Mouse (Mus musculus) brown adipose tissue, adult 24 weeks (tissue): ENCODE data around the gene Ube2l3. TPM values are rescaled to one million over a fixed set of nuclear protein-coding genes. Genes with fewer than 3 reads are reported as not detected.

Source experiments
- H3K27ac ChIP-seq: fragments of 200-500 bp; replicated peaks from 2 replicates; pipeline ENCODE4 v1.5.1; 2012; ENCODE audit warnings: low read depth, mild to moderate bottlenecking, low read length
- H3K4me1 ChIP-seq: fragments of 200-500 bp; 2 replicates; pipeline ENCODE4 v1.6.1; 2012; ENCODE audit warnings: low read length, mixed read lengths; ENCODE audit not compliant: control insufficient read depth, insufficient read depth, insufficient read length
- H3K4me3 ChIP-seq: fragments of 200-500 bp; 2 replicates; pipeline ENCODE4 v1.5.1; 2012; ENCODE audit warnings: low read depth, mild to moderate bottlenecking, low read length, moderate library complexity; ENCODE audit not compliant: insufficient read depth
- polyA plus RNA-seq: library from polyadenylated mRNA; stranded (reverse); fragments of >200 nt; gene quantifications from 2 replicates; pipeline ENCODE4 v1.2.4, GENCODE M21; 2012; ENCODE audit not compliant: missing spikeins, insufficient read depth, insufficient read length

Gene Ube2l3
- polyA plus RNA-seq, 1 experiment, result 142 TPM

- Histone ChIP-seq H3K27ac (no peak within 1 kb of the TSS), H3K4me1 (peaks cover 3% of the 10 kb centered on the region; the same call in 1 of the 2 replicates), H3K4me3 (no peak within 1 kb of the TSS)
Observed at GRCm38 (mm10) chr16:17144339-17144738, 58.1 kb downstream of the Ube2l3 start, which contains the start of gene Ydjc. TSS of gene Ydjc (plus strand) at chr16:17144621.

DNA sequence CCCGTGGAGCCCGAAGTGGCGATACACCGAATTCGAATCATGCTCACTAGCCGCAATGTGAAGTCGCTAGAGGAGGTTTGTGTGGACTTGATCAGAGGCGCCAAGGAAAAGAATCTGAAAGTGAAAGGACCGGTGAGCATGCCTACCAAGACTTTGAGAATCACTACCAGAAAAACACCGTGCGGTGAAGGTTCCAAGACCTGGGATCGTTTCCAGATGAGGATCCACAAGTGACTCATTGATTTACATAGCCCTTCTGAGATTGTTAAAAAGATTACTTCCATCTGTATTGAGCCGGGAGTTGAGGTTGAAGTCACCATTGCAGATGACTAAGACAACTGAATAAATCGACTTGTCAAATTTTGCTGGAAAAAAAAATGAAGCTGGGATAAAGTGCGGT is 65.1 kb downstream of the Ube2l3 start:
- no peak overlapping the region for H3K4me3 ChIP-seq
- H3K4me1 ChIP-seq, result no peaks in the 10 kb centered on the region
- no peak overlapping the region for H3K27ac ChIP-seq

DNA sequence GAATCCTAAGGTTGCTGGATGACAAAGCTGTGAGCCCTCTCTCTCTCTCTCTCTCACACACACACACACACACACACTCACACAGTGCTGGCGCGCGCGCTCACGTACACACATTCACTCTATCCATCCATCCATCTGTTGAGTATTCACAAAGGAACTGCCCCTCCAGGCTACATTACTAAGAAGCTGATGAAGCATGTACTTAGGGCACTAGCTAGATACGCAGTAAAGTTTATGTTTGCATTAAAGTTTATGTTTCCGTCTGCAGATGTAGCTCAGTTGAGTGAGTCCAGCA is 69.6 kb downstream of the Ube2l3 start:
- Histone ChIP-seq H3K4me1 (no peaks in the 10 kb centered on the region), H3K27ac (no peak overlapping the region), H3K4me3 (no peak overlapping the region)

GRCm38 (mm10) chr16:17132089-17132905 is 70.2 kb downstream of the Ube2l3 start, which contains the start of gene Sdf2l1:
TSS of gene Sdf2l1 (minus strand) at chr16:17132383.
- H3K4me3 ChIP-seq, result peak within 1 kb of the TSS; percentile 96
- no peak within 1 kb of the TSS for H3K27ac ChIP-seq
- H3K4me1 ChIP-seq, result no peaks in the 10 kb centered on the region

- Histone ChIP-seq H3K4me3 (peak overlapping the region; percentile 96), H3K27ac (no peak overlapping the region), H3K4me1 (no peaks in the 10 kb centered on the region)
Observed at GRCm38 (mm10) chr16:17131191-17132088, 71.0 kb downstream of the Ube2l3 start.

DNA sequence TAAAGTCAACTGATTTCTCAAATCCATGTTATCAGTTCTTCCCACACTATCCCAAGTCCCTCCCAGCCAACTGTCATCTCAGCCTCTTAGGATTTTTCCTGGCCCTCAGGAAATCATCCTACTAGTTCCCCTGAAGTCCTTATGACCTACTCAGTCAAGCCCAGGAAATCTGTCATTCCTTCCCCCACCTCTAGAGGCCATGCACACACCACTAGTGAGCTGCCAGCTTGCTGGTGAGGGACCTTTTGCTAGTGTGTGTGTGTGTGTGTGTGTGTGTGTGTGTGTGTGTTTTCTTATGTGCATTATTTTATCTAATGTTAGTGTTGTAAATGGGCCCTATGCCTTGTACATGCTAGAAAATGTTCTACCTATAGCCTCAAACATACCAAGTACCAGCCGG is 75.2 kb downstream of the Ube2l3 start:
- Histone ChIP-seq H3K4me3 (no peak overlapping the region), H3K27ac (no peak overlapping the region), H3K4me1 (no peaks in the 10 kb centered on the region)

DNA sequence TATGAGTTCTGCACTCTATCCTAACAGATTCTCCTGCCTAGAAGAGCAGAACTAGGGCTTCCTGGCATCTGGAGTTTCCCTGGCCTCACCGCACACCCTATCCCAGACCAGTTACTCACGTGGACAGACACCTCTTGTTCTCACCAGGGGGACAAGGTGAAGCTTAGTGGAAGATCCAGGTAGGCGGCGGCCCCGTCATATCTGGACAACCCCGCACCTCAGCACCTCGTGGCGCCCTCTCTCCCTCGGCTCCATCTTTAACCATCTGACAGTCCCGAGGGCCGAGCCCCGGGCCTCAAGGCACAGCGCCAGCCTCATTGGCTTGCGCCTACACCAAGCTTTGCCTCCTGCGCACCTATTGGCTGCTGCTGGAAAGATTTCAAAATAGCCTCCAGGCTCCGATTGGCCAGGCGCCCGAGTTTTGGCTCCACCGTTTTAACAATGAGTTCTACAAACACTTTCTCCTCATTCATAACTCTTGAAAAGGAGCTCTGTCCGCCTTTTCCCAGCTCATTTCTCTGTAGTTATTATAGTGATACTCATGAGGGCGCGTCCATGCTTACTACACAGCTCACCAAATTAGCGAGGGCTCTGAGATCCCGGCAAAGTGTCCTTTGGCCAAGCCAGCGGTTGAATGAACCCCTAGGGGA is 77.5 kb downstream of the Ube2l3 start, which contains the start of gene 2610318N02Rik:
Gene 2610318N02Rik, minus strand, starts transcription at position 297 of the 650 bp plus-strand sequence.
- no peaks in the 10 kb centered on the region for H3K4me1 ChIP-seq
- H3K4me3 ChIP-seq, result 0 out of 2 replicates have a peak within 1 kb of the TSS, but pooled peaks have one; percentile 19
- no peak within 1 kb of the TSS for H3K27ac ChIP-seq

DNA sequence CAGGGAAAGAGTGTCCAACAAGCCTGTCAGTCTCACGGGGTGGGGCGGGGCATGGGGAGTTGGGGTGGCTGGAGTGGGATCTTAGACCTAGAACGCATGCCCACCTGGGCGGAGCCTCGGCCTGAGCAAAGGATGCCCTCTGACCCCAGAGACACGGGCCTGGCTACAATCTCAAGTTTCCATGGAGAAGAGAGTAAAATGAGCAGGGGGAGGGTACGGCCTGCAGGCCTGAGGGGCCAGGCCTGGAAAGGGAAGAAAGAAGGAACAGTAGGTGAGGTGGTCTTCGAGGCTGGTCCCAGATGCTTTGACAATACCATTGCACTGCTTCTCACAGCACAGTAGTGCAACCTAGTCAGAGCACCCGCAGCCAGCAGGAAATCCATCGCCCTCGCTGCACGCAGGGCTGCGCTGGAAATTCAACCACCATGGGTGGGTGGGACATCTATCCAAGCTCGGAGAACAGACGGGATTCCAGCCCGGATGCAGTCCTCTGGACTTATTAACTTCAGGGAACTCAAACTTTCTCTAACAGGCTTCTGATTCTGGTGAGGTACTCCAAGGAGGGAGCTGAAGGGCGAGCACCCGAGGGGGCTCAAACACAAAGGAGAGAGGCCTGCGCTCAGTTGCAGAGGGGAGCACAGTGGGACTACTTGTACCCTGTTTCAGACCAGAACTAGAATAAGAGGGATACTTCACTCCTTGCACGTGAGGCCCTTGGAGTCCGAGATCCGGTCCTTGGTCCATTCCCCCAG is 78.2 kb downstream of the Ube2l3 start:
- Histone ChIP-seq H3K27ac (no peak overlapping the region), H3K4me1 (no peaks in the 10 kb centered on the region), H3K4me3 (0 out of 2 replicates have a peak overlapping the region, but pooled peaks have one; percentile 5)

DNA sequence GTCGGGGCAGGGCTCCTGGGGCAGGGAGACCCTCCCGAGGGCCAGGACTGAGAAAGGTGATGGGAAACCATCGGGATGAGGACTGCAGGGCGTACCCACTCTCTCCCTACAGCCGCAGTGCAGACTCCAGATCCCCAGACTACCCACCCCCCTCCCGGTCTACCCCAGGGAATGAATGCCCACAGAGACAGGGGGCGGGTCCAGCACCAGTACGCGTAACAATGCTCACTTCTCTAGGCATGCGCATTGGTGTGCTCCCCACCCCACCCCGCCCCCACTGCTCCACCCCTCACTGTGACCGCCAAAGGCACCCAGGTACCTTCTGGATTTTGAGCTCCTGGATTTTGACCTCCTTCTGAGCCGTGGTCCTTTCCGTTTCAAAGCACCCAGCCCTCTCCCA is 80.9 kb downstream of the Ube2l3 start:
- H3K27ac ChIP-seq, result no peak overlapping the region
- H3K4me1 ChIP-seq, result no peaks in the 10 kb centered on the region
- no peak overlapping the region for H3K4me3 ChIP-seq

DNA sequence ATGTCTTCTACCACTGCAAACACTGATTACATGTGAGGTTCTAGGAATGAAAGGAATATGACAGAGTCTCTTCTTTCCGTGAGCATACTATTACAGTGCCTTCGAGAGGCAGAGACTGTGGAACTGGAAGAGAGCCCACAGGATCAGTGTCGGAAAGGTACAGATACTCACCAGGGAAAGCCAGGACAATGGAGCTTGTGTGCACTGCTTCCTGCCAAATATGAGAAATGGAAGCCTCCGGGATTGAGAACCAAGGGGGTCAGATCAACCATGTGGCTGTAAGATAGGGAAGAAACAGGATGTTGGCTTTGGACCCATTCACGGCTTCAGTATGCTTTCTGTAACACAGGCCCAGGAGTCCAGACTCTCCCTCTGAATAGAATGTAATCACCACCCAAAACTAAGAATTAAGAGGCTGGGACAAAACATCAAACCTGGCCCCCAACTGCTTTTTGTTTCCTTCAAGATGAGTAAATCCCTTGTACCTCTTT is 85.1 kb downstream of the Ube2l3 start:
- Histone ChIP-seq H3K4me3 (no peak overlapping the region), H3K27ac (no peak overlapping the region), H3K4me1 (no peaks in the 10 kb centered on the region)

- Histone ChIP-seq H3K4me1 (0 out of 2 replicates have a peak, but pooled peaks cover 3% of the 10 kb centered on the region), H3K27ac (peak within 1 kb of the TSS; percentile 72), H3K4me3 (peak within 1 kb of the TSS; percentile 94)
Observed at GRCm38 (mm10) chr16:17110771-17111743, 91.4 kb downstream of the Ube2l3 start, which contains the start of gene Ppil2. TSS of gene Ppil2 (minus strand) at chr16:17111257.

DNA sequence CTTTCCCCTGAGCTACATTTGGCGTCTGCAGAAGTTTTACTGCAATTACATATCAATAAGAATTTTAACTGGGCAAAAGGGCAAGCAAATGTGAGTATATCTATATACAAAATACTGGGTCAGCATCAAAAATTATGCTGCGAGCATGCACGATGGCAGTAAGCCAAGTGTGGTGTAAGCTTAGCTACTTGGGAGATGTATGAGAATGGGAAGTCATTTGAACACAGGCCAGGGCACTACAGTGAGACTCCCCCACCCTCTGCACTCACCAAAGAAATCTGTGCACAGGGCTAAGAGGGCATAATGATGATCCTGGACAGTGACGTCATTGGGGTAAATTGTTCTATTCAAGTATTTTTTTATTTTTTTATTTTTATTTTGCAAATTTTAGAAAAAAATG is 97.8 kb downstream of the Ube2l3 start:
- Histone ChIP-seq H3K4me3 (no peak overlapping the region), H3K27ac (no peak overlapping the region), H3K4me1 (no peaks in the 10 kb centered on the region; the same call in 1 of the 2 replicates)

GRCm38 (mm10) chr16:17102630-17103220 is 99.7 kb downstream of the Ube2l3 start:
- H3K4me1 ChIP-seq, result no peaks in the 10 kb centered on the region; the same call in 1 of the 2 replicates
- H3K27ac ChIP-seq, result no peak overlapping the region
- no peak overlapping the region for H3K4me3 ChIP-seq
